Mouse (Mus musculus): ENCODE results near the gene Gm11111. TPM values are rescaled to one million over a fixed set of nuclear protein-coding genes. Genes with fewer than 3 reads are reported as not detected.
"Not testable (repeated sequence)": the region's sequence is repeated elsewhere in the genome, so short reads cannot be mapped to it uniquely, and the experiment has no call there.

Gene Gm11111
- polyA plus RNA-seq, 1 experiment from 2014 or later, result not detected

- H3K4me2 ChIP-seq, result no peak overlapping the region
- no peaks in the 10 kb centered on the region for H3K36me3 ChIP-seq (ENCODE audit: poor library complexity, severe bottlenecking)
- no peak overlapping the region for H3K4me3 ChIP-seq
- no peaks in the 10 kb centered on the region for H3K9me3 ChIP-seq (replicated peaks)
- no peak overlapping the region for H3K9ac ChIP-seq
- 36% methylated on average over 9 of the region's 9 CpGs for WGBS
- H3K27ac ChIP-seq, result no peak overlapping the region
- peaks cover 37% of the 10 kb centered on the region for H3K4me1 ChIP-seq
- H3K27me3 ChIP-seq, result no peaks in the 10 kb centered on the region
- ATAC-seq, result no peak
Measured at GRCm38 (mm10) chr5:98563801-98564200, 11.3 kb downstream of the Gm11111 start.

DNA sequence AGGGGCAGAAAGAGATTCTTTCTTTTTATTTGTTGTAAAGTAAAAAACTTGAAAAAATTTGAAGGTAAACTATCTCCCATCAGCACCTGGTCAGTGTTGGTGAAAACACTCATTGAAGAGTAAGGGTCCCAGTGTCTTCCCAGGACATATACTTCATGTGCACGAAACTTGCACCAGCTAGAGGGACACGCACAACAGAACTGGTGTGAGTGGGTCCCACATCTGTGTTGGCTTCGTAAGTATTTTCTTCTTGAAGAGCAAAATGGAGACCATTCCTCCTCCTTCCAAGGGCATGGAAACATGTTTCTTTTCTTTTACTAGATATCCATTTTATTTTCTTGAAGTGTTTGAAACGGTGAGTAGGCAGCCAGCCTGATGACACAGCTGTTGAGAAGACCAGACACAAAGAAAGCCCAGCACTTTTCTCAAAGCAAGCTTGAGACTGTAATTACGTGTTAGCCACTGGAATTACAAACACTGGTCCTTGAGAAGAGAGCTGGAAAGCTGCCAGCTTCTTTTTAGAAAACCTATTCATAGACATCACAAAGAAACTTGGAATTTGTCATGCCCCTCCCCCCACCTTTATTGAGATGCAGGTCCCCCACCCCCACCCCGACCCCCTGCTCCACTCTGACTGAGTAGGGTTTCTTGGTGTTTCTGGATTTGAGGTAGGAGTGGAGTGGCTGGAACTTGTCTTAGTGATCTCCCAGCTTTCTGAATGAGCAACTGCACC is 14.1 kb downstream of the Gm11111 start:
- H3K9me3 ChIP-seq (replicated peaks), result no peaks in the 10 kb centered on the region

GRCm38 (mm10) chr5:98568481-98568880 is 16.0 kb downstream of the Gm11111 start:
- Histone ChIP-seq H3K27me3 (no peaks in the 10 kb centered on the region), H3K4me3 (no peak overlapping the region), H3K4me1 (peaks cover 31% of the 10 kb centered on the region), H3K9me3 (replicated peaks) (no peaks in the 10 kb centered on the region), H3K9ac (no peak overlapping the region), H3K27ac (no peak overlapping the region), H3K4me2 (no peak overlapping the region), H3K36me3 (ENCODE audit: poor library complexity, severe bottlenecking) (no peaks in the 10 kb centered on the region)
- 81% methylated on average over 4 of the region's 4 CpGs for WGBS
- ATAC-seq, result no peak

More for the DNA sequence above, 14.1 kb downstream of the Gm11111 start:
- WGBS, result 10% methylated on average over 6 of the region's 6 CpGs
- peaks cover 34% of the 10 kb centered on the region for H3K4me1 ChIP-seq
- H3K27me3 ChIP-seq, result no peaks in the 10 kb centered on the region
- H3K36me3 ChIP-seq (ENCODE audit: poor library complexity, severe bottlenecking), result no peaks in the 10 kb centered on the region
- H3K9ac ChIP-seq, result no peak overlapping the region
- no peak overlapping the region for H3K4me3 ChIP-seq
- no peak overlapping the region for H3K4me2 ChIP-seq
- ATAC-seq, result peak; percentile 90
- peak overlapping the region; percentile 53 for H3K27ac ChIP-seq

GRCm38 (mm10) chr5:98569029-98569513 is 16.6 kb downstream of the Gm11111 start:
- ATAC-seq, result no peak
- 73% methylated on average over 3 of the region's 3 CpGs for WGBS

GRCm38 (mm10) chr5:98572392-98572791 is 19.9 kb downstream of the Gm11111 start:
- ATAC-seq, result no peak
- H3K4me1 ChIP-seq, result peaks cover 25% of the 10 kb centered on the region
- no peaks in the 10 kb centered on the region for H3K27me3 ChIP-seq
- H3K4me3 ChIP-seq, result no peak overlapping the region
- no peak overlapping the region for H3K9ac ChIP-seq
- no peak overlapping the region for H3K4me2 ChIP-seq
- no peak overlapping the region for H3K27ac ChIP-seq
- no peaks in the 10 kb centered on the region for H3K36me3 ChIP-seq (ENCODE audit: poor library complexity, severe bottlenecking)
- 54% methylated on average over 4 of the region's 4 CpGs for WGBS
- H3K9me3 ChIP-seq (replicated peaks), result no peaks in the 10 kb centered on the region

More at GRCm38 (mm10) chr5:98569029-98569513, 16.6 kb downstream of the Gm11111 start:
- no peak overlapping the region for H3K4me3 ChIP-seq
- H3K27me3 ChIP-seq, result no peaks in the 10 kb centered on the region
- H3K36me3 ChIP-seq (ENCODE audit: poor library complexity, severe bottlenecking), result no peaks in the 10 kb centered on the region
- peaks cover 26% of the 10 kb centered on the region for H3K4me1 ChIP-seq
- no peaks in the 10 kb centered on the region for H3K9me3 ChIP-seq (replicated peaks)
- no peak overlapping the region for H3K9ac ChIP-seq
- no peak overlapping the region for H3K27ac ChIP-seq
- no peak overlapping the region for H3K4me2 ChIP-seq

GRCm38 (mm10) chr5:98574711-98575470 is 22.4 kb downstream of the Gm11111 start:
- Histone ChIP-seq H3K4me2 (peak overlapping the region; percentile 26; the same call in 1 of the 2 replicates), H3K27ac (peak overlapping the region; percentile 60), H3K9me3 (replicated peaks) (no peaks in the 10 kb centered on the region), H3K9ac (no peak overlapping the region), H3K36me3 (ENCODE audit: poor library complexity, severe bottlenecking) (no peaks in the 10 kb centered on the region), H3K27me3 (no peaks in the 10 kb centered on the region), H3K4me3 (no peak overlapping the region), H3K4me1 (peaks cover 17% of the 10 kb centered on the region)
- WGBS, result 34% methylated on average over 12 of the region's 12 CpGs
- ATAC-seq, result peak; percentile 80

GRCm38 (mm10) chr5:98575471-98575834 is 23.0 kb downstream of the Gm11111 start:
- H3K9ac ChIP-seq, result no peak overlapping the region
- peaks cover 17% of the 10 kb centered on the region for H3K4me1 ChIP-seq
- H3K36me3 ChIP-seq (ENCODE audit: poor library complexity, severe bottlenecking), result no peaks in the 10 kb centered on the region
- H3K27me3 ChIP-seq, result no peaks in the 10 kb centered on the region
- peak overlapping the region; percentile 60 for H3K27ac ChIP-seq
- WGBS, result 43% methylated on average over 4 of the region's 4 CpGs
- no peak overlapping the region for H3K4me2 ChIP-seq
- 0 out of 2 replicates have a peak, but pooled peaks have one; percentile 43 for ATAC-seq
- no peaks in the 10 kb centered on the region for H3K9me3 ChIP-seq (replicated peaks)
- no peak overlapping the region for H3K4me3 ChIP-seq

GRCm38 (mm10) chr5:98576538-98576937 is 24.0 kb downstream of the Gm11111 start:
- not testable (repeated sequence) for H3K36me3 ChIP-seq (ENCODE audit: poor library complexity, severe bottlenecking); H3K9me3 ChIP-seq (replicated peaks); H3K4me2 ChIP-seq; H3K27ac ChIP-seq; H3K9ac ChIP-seq; H3K27me3 ChIP-seq; ATAC-seq; H3K4me3 ChIP-seq
- peaks cover 22% of the 10 kb centered on the region for H3K4me1 ChIP-seq
- WGBS, result 95% methylated on average over 6 of the region's 6 CpGs

- WGBS, result 85% methylated on average over 2 of the region's 2 CpGs
- no peak overlapping the region for H3K4me3 ChIP-seq
- H3K9ac ChIP-seq, result no peak overlapping the region
- peaks cover 22% of the 10 kb centered on the region for H3K4me1 ChIP-seq
- H3K36me3 ChIP-seq (ENCODE audit: poor library complexity, severe bottlenecking), result no peaks in the 10 kb centered on the region
- no peaks in the 10 kb centered on the region for H3K27me3 ChIP-seq
- ATAC-seq, result no peak
- no peak overlapping the region for H3K27ac ChIP-seq
- no peaks in the 10 kb centered on the region for H3K9me3 ChIP-seq (replicated peaks)
- H3K4me2 ChIP-seq, result no peak overlapping the region
Measured at GRCm38 (mm10) chr5:98578398-98578797, 25.9 kb downstream of the Gm11111 start.

DNA sequence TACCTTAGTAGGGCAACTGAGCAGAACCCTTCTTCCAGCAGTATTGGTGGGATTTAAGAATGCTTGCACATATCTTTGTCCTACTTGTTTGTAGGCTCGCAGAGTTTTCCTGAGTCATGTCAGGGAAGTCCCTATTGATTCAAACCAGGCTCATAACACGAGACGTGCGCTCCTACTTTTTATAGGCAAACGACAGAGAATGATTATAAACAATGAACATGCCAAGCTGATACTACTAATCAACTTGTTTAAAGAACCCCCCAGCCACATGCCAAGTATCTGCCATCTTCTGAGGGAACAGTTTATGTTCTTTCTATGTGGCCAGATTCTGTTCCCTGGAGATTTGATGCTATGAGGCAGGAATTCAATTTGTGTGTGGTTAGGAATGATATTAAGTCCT is 28.3 kb downstream of the Gm11111 start:
- Histone ChIP-seq H3K9ac (no peak overlapping the region), H3K27ac (no peak overlapping the region), H3K27me3 (no peaks in the 10 kb centered on the region), H3K9me3 (replicated peaks) (no peaks in the 10 kb centered on the region), H3K4me2 (no peak overlapping the region), H3K4me1 (peaks cover 10% of the 10 kb centered on the region; the same call in 1 of the 2 replicates), H3K4me3 (no peak overlapping the region), H3K36me3 (ENCODE audit: poor library complexity, severe bottlenecking) (no peaks in the 10 kb centered on the region)
- WGBS, result 51% methylated on average over 5 of the region's 5 CpGs
- no peak for ATAC-seq

GRCm38 (mm10) chr5:98582051-98582450 is 29.6 kb downstream of the Gm11111 start:
- no peaks in the 10 kb centered on the region for H3K36me3 ChIP-seq (ENCODE audit: poor library complexity, severe bottlenecking)
- H3K4me1 ChIP-seq, result peaks cover 5% of the 10 kb centered on the region; the same call in 1 of the 2 replicates
- no peaks in the 10 kb centered on the region for H3K9me3 ChIP-seq (replicated peaks)
- no peak for ATAC-seq
- WGBS, result 91% methylated on average over 3 of the region's 3 CpGs
- no peak overlapping the region for H3K4me2 ChIP-seq
- H3K27me3 ChIP-seq, result no peaks in the 10 kb centered on the region
- H3K9ac ChIP-seq, result no peak overlapping the region
- H3K27ac ChIP-seq, result no peak overlapping the region
- H3K4me3 ChIP-seq, result no peak overlapping the region

GRCm38 (mm10) chr5:98585915-98586314 is 33.4 kb downstream of the Gm11111 start:
- H3K27me3 ChIP-seq, result no peaks in the 10 kb centered on the region
- no peak overlapping the region for H3K4me3 ChIP-seq
- H3K9me3 ChIP-seq (replicated peaks), result no peaks in the 10 kb centered on the region
- H3K36me3 ChIP-seq (ENCODE audit: poor library complexity, severe bottlenecking), result no peaks in the 10 kb centered on the region
- H3K9ac ChIP-seq, result no peak overlapping the region
- H3K4me1 ChIP-seq, result peaks cover 2% of the 10 kb centered on the region; the same call in 1 of the 2 replicates
- H3K4me2 ChIP-seq, result no peak overlapping the region
- no peak overlapping the region for H3K27ac ChIP-seq
- no peak for ATAC-seq

Measured in forebrain, embryonic 13.5 days (tissue).